ENCODE assay signal across 13 mouse cellular contexts in the genomic region with DNA sequence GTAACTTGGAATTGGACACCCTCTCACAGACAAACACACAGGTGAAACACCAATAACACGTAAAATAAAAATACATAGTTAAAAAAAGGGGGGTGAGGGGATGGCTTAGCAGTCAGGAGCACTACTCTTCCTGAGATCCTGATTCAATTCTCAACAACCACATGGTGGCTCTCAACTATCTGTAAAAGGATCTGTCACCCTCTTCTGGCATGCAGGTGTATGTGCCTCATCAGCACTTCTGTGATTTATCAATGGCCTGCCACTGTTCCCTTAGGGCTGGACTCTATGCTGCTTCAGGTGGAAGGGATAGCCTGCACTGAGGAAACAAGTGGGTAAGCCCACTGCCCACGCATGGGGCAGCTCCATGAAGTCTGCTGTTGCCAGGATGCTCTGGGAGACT. TPM values are rescaled to one million over a fixed set of nuclear protein-coding genes. Genes with fewer than 3 reads are reported as not detected.
DNase-seq lines count a peak whose midpoint lies in the region; ATAC-seq and TF ChIP-seq lines count a peak whose summit lies in the region.
"Had no signal": no experiment of that assay in that cellular context is flagged by ENCODE, and none has a peak within 500 bp of the region (broad histone marks: within the 10 kb centered on the region; RNA-seq: fewer than 3 reads in every experiment).

No protein-coding gene starts in this region.

- no peaks in the 10 kb centered on the region for H3K27me3 ChIP-seq in kidney, embryonic 16.5 days (ENCODE audit: insufficient read depth, low read length)
- no peaks in the 10 kb centered on the region for H3K27me3 ChIP-seq in midbrain, postnatal 0 days (ENCODE audit: insufficient read depth, low read length)
- no peaks in the 10 kb centered on the region for H3K27me3 ChIP-seq in midbrain, embryonic 10.5 days (ENCODE audit: low read depth, poor library complexity, severe bottlenecking)
- no peaks in the 10 kb centered on the region for H3K27me3 ChIP-seq in forebrain, embryonic 14.5 days (replicated peaks; ENCODE audit: control insufficient read depth, insufficient read depth, low read length)
- H3K27me3 ChIP-seq: embryonic facial prominence, embryonic 15.5 days had no signal

- no peaks in the 10 kb centered on the region for H3K9me3 ChIP-seq in kidney, embryonic 16.5 days (ENCODE audit: low read length)
- H3K9me3 ChIP-seq in midbrain, postnatal 0 days (ENCODE audit: low read length), result no peaks in the 10 kb centered on the region
- H3K9me3 ChIP-seq in midbrain, embryonic 10.5 days (replicated peaks), result no peaks in the 10 kb centered on the region
- no peaks in the 10 kb centered on the region for H3K9me3 ChIP-seq in ES-E14 (ENCODE audit: control insufficient read depth, insufficient read depth, low read depth, low read length)
- H3K9me3 ChIP-seq in forebrain, embryonic 14.5 days (replicated peaks; ENCODE audit: control insufficient read depth, low read length), result no peaks in the 10 kb centered on the region
- H3K9me3 ChIP-seq: embryonic facial prominence, embryonic 15.5 days had no signal

- no peaks in the 10 kb centered on the region; the same call in 1 of the 2 replicates for H3K4me1 ChIP-seq in kidney, embryonic 16.5 days (ENCODE audit: insufficient read depth, low read length)
- H3K4me1 ChIP-seq in midbrain, postnatal 0 days (ENCODE audit: insufficient read depth, low read length), result 0 out of 2 replicates have a peak, but pooled peaks cover 3% of the 10 kb centered on the region
- H3K4me1 ChIP-seq in midbrain, embryonic 10.5 days, result peaks cover 5% of the 10 kb centered on the region
- 0 out of 4 replicates have a peak, but pooled peaks cover 0 to 2% of the 10 kb centered on the region in 2 experiments for H3K4me1 ChIP-seq in ES-E14 (ENCODE audit: control insufficient read depth in 2 of 2, insufficient read depth in 2 of 2, low read length in 2 of 2, poor library complexity in 1 of 2)
- no peaks in the 10 kb centered on the region for H3K4me1 ChIP-seq in forebrain, embryonic 14.5 days (ENCODE audit: control insufficient read depth, insufficient read depth, low read length)

- no peak overlapping the region for H3K4me3 ChIP-seq in kidney, embryonic 16.5 days (ENCODE audit: low read length)
- H3K4me3 ChIP-seq in midbrain, postnatal 0 days (ENCODE audit: low read depth, low read length), result no peak overlapping the region
- H3K4me3 ChIP-seq in midbrain, embryonic 10.5 days, result no peak overlapping the region
- H3K4me3 ChIP-seq in ES-E14 (ENCODE audit: insufficient read depth in 1 of 2, low read depth in 1 of 2, low read length in 2 of 2, poor library complexity in 1 of 2, severe bottlenecking in 1 of 2), result no peak overlapping the region
- no peak overlapping the region for H3K4me3 ChIP-seq in forebrain, embryonic 14.5 days (ENCODE audit: low read depth, low read length)
- H3K4me3 ChIP-seq: embryonic facial prominence, embryonic 15.5 days; myocyte had no signal

- peak; percentile 52 for TF ChIP-seq CTCF in midbrain, postnatal 0 days (IDR thresholded peaks at IDR 0.05)

- 91% methylated on average over 2 of the region's 2 CpGs for WGBS in kidney, embryonic 16.5 days
- 90% methylated on average over 2 of the region's 2 CpGs for WGBS in midbrain, postnatal 0 days
- 89% methylated on average over 2 of the region's 2 CpGs for WGBS in midbrain, embryonic 10.5 days
- 88% methylated on average over 2 of the region's 2 CpGs for WGBS in forebrain, embryonic 14.5 days

- peak; percentile 22 for DNase-seq in cerebellum, adult 8-10 months
- DNase-seq in cerebellum, adult 9-10 months, result no peak
- peak; percentile 56 for DNase-seq in kidney, postnatal 14 days
- no peak for DNase-seq in midbrain, postnatal 0 days (ENCODE audit: low spot score)
- DNase-seq in midbrain, embryonic 10.5 days (ENCODE audit: low spot score), result no peak
- no peak for DNase-seq in ES-E14 (ENCODE audit: low read depth, low spot score)
- no peak for DNase-seq in forebrain, embryonic 14.5 days (ENCODE audit: low spot score)
- DNase-seq: gastrocnemius, postnatal 36 days had no signal

- ATAC-seq in kidney, embryonic 16.5 days (ENCODE audit: low FRiP score, low TSS enrichment), result no peak
- ATAC-seq in midbrain, postnatal 0 days (ENCODE audit: low FRiP score), result no peak
- no peak for ATAC-seq in forebrain, embryonic 14.5 days
- ATAC-seq: forebrain, embryonic 16.5 days; hindbrain, embryonic 16.5 days had no signal

- peaks cover 64% of the 10 kb centered on the region for H3K36me3 ChIP-seq in kidney, embryonic 16.5 days (ENCODE audit: insufficient read depth, low read length)
- H3K36me3 ChIP-seq in midbrain, postnatal 0 days (ENCODE audit: insufficient read depth, low read length), result peaks cover 66% of the 10 kb centered on the region
- peaks cover 86% of the 10 kb centered on the region for H3K36me3 ChIP-seq in midbrain, embryonic 10.5 days
- peaks cover 36% of the 10 kb centered on the region for H3K36me3 ChIP-seq in ES-E14 (ENCODE audit: control insufficient read depth, insufficient read depth, low read length, poor library complexity, severe bottlenecking)
- peaks cover 86% of the 10 kb centered on the region for H3K36me3 ChIP-seq in forebrain, embryonic 14.5 days (ENCODE audit: control insufficient read depth, insufficient read depth, low read length)

- no peak overlapping the region for H3K27ac ChIP-seq in kidney, embryonic 16.5 days (ENCODE audit: low read length)
- H3K27ac ChIP-seq in midbrain, postnatal 0 days (ENCODE audit: low read depth, low read length), result no peak overlapping the region
- H3K27ac ChIP-seq in midbrain, embryonic 10.5 days (replicated peaks), result no peak overlapping the region
- H3K27ac ChIP-seq in ES-E14 (ENCODE audit: insufficient read depth, low read depth, low read length, poor library complexity, severe bottlenecking), result no peak overlapping the region
- no peak overlapping the region for H3K27ac ChIP-seq in forebrain, embryonic 14.5 days (ENCODE audit: low read depth, low read length)
- H3K27ac ChIP-seq: embryonic facial prominence, embryonic 15.5 days had no signal

- H3K9ac ChIP-seq in kidney, embryonic 16.5 days (replicated peaks; ENCODE audit: low read length), result no peak overlapping the region
- no peak overlapping the region for H3K9ac ChIP-seq in midbrain, postnatal 0 days (replicated peaks; ENCODE audit: low read length, poor library complexity, severe bottlenecking)
- H3K9ac ChIP-seq in ES-E14 (ENCODE audit: insufficient read depth, low read depth, low read length, poor library complexity, severe bottlenecking), result no peak overlapping the region
- H3K9ac ChIP-seq in forebrain, embryonic 14.5 days (ENCODE audit: low read length), result no peak overlapping the region
- H3K9ac ChIP-seq: embryonic facial prominence, embryonic 15.5 days had no signal

- H3K4me2 ChIP-seq in kidney, embryonic 16.5 days (replicated peaks; ENCODE audit: low read depth, low read length), result no peak overlapping the region
- no peak overlapping the region for H3K4me2 ChIP-seq in midbrain, postnatal 0 days (ENCODE audit: low read depth, low read length, poor library complexity, severe bottlenecking)
- H3K4me2 ChIP-seq in forebrain, embryonic 14.5 days (ENCODE audit: low read length), result no peak overlapping the region
- H3K4me2 ChIP-seq: embryonic facial prominence, embryonic 15.5 days had no signal

- in situ Hi-C loops in ES-E14 (cut with MboI; ENCODE audit: low sequenced_read_pairs in 2 of 2, unreplicated experiment in 2 of 2), result no loop called here

TF ChIP-seq in ES-E14, 5 proteins besides CTCF, POLR2A, EP300 and RAD21 (continues in another document):
- no peak for TF ChIP-seq ZNF384 (IDR thresholded peaks at IDR 0.05; ENCODE audit: low read depth, low read length)

RNA-seq across cellular contexts. Expression of gene Ddx41, which starts 4.5 kb away (rescaled TPM):
- 89.1 and 91.6 TPM in 2 replicates for polyA plus RNA-seq in kidney, embryonic 16.5 days (2015; fragmentation: Nextera tagmentation; extraction: Ambion mirVana)
- total RNA-seq in midbrain, postnatal 0 days (2014; rRNA removed), result 51.9 and 58.9 TPM in 2 replicates
- 45.4 and 49.1 TPM in 2 replicates for polyA plus RNA-seq in midbrain, postnatal 0 days (2015; fragmentation: Nextera tagmentation; extraction: Ambion mirVana)
- polyA plus RNA-seq in midbrain, embryonic 10.5 days (2016; fragmentation: Nextera tagmentation; extraction: Ambion mirVana), result 86.3 and 92.0 TPM in 2 replicates
- 85.9 and 120 TPM in 2 replicates for total RNA-seq in ES-E14 (2012; rRNA removed)
- 72.0 and 75.7 TPM in 2 replicates for polyA plus RNA-seq in forebrain, embryonic 14.5 days (2014; fragmentation: Nextera tagmentation; extraction: Ambion mirVana)

RNA-seq across cellular contexts. Expression of gene Dok3, which starts 11.8 kb away (rescaled TPM):
- 2.5 TPM in 2 replicates for polyA plus RNA-seq in kidney, embryonic 16.5 days (2015; fragmentation: Nextera tagmentation; extraction: Ambion mirVana)
- total RNA-seq in midbrain, postnatal 0 days (2014; rRNA removed), result 3.0 and 4.5 TPM in 2 replicates
- polyA plus RNA-seq in midbrain, postnatal 0 days (2015; fragmentation: Nextera tagmentation; extraction: Ambion mirVana), result 1.4 and 1.6 TPM in 2 replicates
- polyA plus RNA-seq in midbrain, embryonic 10.5 days (2016; fragmentation: Nextera tagmentation; extraction: Ambion mirVana), result 3.1 and 3.6 TPM in 2 replicates
- total RNA-seq in ES-E14 (2012; rRNA removed), result 0.98 and 1.7 TPM in 2 replicates
- polyA plus RNA-seq in forebrain, embryonic 14.5 days (2014; fragmentation: Nextera tagmentation; extraction: Ambion mirVana), result 1.4 and 2.9 TPM in 2 replicates

RNA-seq across cellular contexts. Expression of gene Pdlim7, which starts 27.5 kb away (rescaled TPM):
- polyA plus RNA-seq in kidney, embryonic 16.5 days (2015; fragmentation: Nextera tagmentation; extraction: Ambion mirVana), result 162 and 169 TPM in 2 replicates
- total RNA-seq in midbrain, postnatal 0 days (2014; rRNA removed), result 32.3 and 41.3 TPM in 2 replicates
- 153 and 171 TPM in 2 replicates for polyA plus RNA-seq in midbrain, postnatal 0 days (2015; fragmentation: Nextera tagmentation; extraction: Ambion mirVana)
- 191 and 195 TPM in 2 replicates for polyA plus RNA-seq in midbrain, embryonic 10.5 days (2016; fragmentation: Nextera tagmentation; extraction: Ambion mirVana)
- total RNA-seq in ES-E14 (2012; rRNA removed), result 46.7 and 58.2 TPM in 2 replicates
- polyA plus RNA-seq in forebrain, embryonic 14.5 days (2014; fragmentation: Nextera tagmentation; extraction: Ambion mirVana), result 124 and 127 TPM in 2 replicates

RNA-seq across cellular contexts. Expression of gene Fam193b, which starts 30.0 kb away (rescaled TPM):
- 40.2 and 41.2 TPM in 2 replicates for polyA plus RNA-seq in kidney, embryonic 16.5 days (2015; fragmentation: Nextera tagmentation; extraction: Ambion mirVana)
- total RNA-seq in midbrain, postnatal 0 days (2014; rRNA removed), result 73.9 and 90.6 TPM in 2 replicates
- polyA plus RNA-seq in midbrain, postnatal 0 days (2015; fragmentation: Nextera tagmentation; extraction: Ambion mirVana), result 42.7 and 43.5 TPM in 2 replicates
- polyA plus RNA-seq in midbrain, embryonic 10.5 days (2016; fragmentation: Nextera tagmentation; extraction: Ambion mirVana), result 56.7 and 63.1 TPM in 2 replicates
- total RNA-seq in ES-E14 (2012; rRNA removed), result 50.8 and 77.5 TPM in 2 replicates
- polyA plus RNA-seq in forebrain, embryonic 14.5 days (2014; fragmentation: Nextera tagmentation; extraction: Ambion mirVana), result 34.3 and 42.5 TPM in 2 replicates

RNA-seq across cellular contexts. Expression of gene Tmed9, which starts 32.6 kb away (rescaled TPM):
- polyA plus RNA-seq in kidney, embryonic 16.5 days (2015; fragmentation: Nextera tagmentation; extraction: Ambion mirVana), result 175 and 177 TPM in 2 replicates
- 57.6 and 62.5 TPM in 2 replicates for total RNA-seq in midbrain, postnatal 0 days (2014; rRNA removed)
- 101 and 102 TPM in 2 replicates for polyA plus RNA-seq in midbrain, postnatal 0 days (2015; fragmentation: Nextera tagmentation; extraction: Ambion mirVana)
- 114 and 126 TPM in 2 replicates for polyA plus RNA-seq in midbrain, embryonic 10.5 days (2016; fragmentation: Nextera tagmentation; extraction: Ambion mirVana)
- 363 and 460 TPM in 2 replicates for total RNA-seq in ES-E14 (2012; rRNA removed)
- polyA plus RNA-seq in forebrain, embryonic 14.5 days (2014; fragmentation: Nextera tagmentation; extraction: Ambion mirVana), result 66.6 and 70.4 TPM in 2 replicates

Comparison
In these comparisons a context has a peak if more than half of its experiments do, and no peak if none do; other contexts are left out.
1. DNase-seq: peak in cerebellum, adult 8-10 months (single experiment) and kidney, postnatal 14 days (single experiment); none in cerebellum, adult 9-10 months (single experiment), midbrain, postnatal 0 days (single experiment), midbrain, embryonic 10.5 days (single experiment), ES-E14 (single experiment) and forebrain, embryonic 14.5 days (single experiment).